In genomic region chr15:51104362-51104761, GRCm38 (mm10) we compare ENCODE assay signal across 11 mouse cellular contexts.
A peak's percentile ranks its signal among the peaks of the same experiment; 100 is the strongest.
DNase-seq lines count a peak whose midpoint lies in the region; ATAC-seq lines count a peak whose summit lies in the region.
"Had no signal": no experiment of that assay in that cellular context is flagged by ENCODE, and none has a peak within 500 bp of the region (broad histone marks: within the 10 kb centered on the region; RNA-seq: fewer than 3 reads in every experiment).

No protein-coding gene starts in this region.

- no peak overlapping the region for H3K27ac ChIP-seq in kidney, embryonic 16.5 days (ENCODE audit: low read length)
- H3K27ac ChIP-seq in embryonic facial prominence, embryonic 12.5 days: no peak overlapping the region
- H3K27ac ChIP-seq in intestine, embryonic 14.5 days (ENCODE audit: low read depth): no peak overlapping the region
- H3K27ac ChIP-seq in neural tube, embryonic 14.5 days (ENCODE audit: low read depth, low read length): peak overlapping the region; percentile 24; the same call in 1 of the 2 replicates

- ATAC-seq in kidney, embryonic 16.5 days (ENCODE audit: low FRiP score, low TSS enrichment): peak; percentile 12; the same call in 1 of the 2 replicates
- ATAC-seq in embryonic facial prominence, embryonic 12.5 days (ENCODE audit: insufficient number of reproducible peaks, insufficient read depth, low FRiP score, low TSS enrichment): no peak
- 0 out of 2 replicates have a peak, but pooled peaks have one; percentile 40 for ATAC-seq in intestine, embryonic 14.5 days (replicated peaks; ENCODE audit: low FRiP score, low TSS enrichment, low read depth)
- ATAC-seq in neural tube, embryonic 14.5 days (ENCODE audit: low read depth): peak; percentile 63

- 8% methylated on average over 10 of the region's 10 CpGs for WGBS in kidney, embryonic 16.5 days
- WGBS in embryonic facial prominence, embryonic 12.5 days: 18% methylated on average over 10 of the region's 10 CpGs
- WGBS in intestine, embryonic 14.5 days: 10% methylated on average over 10 of the region's 10 CpGs
- WGBS in neural tube, embryonic 14.5 days: 2% methylated on average over 10 of the region's 10 CpGs

- H3K9me3 ChIP-seq in kidney, embryonic 16.5 days (ENCODE audit: low read length): no peaks in the 10 kb centered on the region
- no peaks in the 10 kb centered on the region for H3K9me3 ChIP-seq in embryonic facial prominence, embryonic 12.5 days
- H3K9me3 ChIP-seq in intestine, embryonic 14.5 days (ENCODE audit: control insufficient read depth, low read length): no peaks in the 10 kb centered on the region
- no peaks in the 10 kb centered on the region for H3K9me3 ChIP-seq in neural tube, embryonic 14.5 days (ENCODE audit: control insufficient read depth, low read length)
- H3K9me3 ChIP-seq: G1E had no signal

- H3K4me3 ChIP-seq in kidney, embryonic 16.5 days (ENCODE audit: low read length): peak overlapping the region; percentile 10
- H3K4me3 ChIP-seq in embryonic facial prominence, embryonic 12.5 days: peak overlapping the region; percentile 12; the same call in 1 of the 2 replicates
- no peak overlapping the region for H3K4me3 ChIP-seq in intestine, embryonic 14.5 days (ENCODE audit: low read depth, low read length)
- H3K4me3 ChIP-seq in neural tube, embryonic 14.5 days (ENCODE audit: low read depth, low read length): peak overlapping the region; percentile 11

- H3K9ac ChIP-seq in kidney, embryonic 16.5 days (replicated peaks; ENCODE audit: low read length): peak overlapping the region; percentile 45
- no peak overlapping the region for H3K9ac ChIP-seq in embryonic facial prominence, embryonic 12.5 days
- H3K9ac ChIP-seq in intestine, embryonic 14.5 days (ENCODE audit: low read length): no peak overlapping the region
- no peak overlapping the region for H3K9ac ChIP-seq in neural tube, embryonic 14.5 days (replicated peaks; ENCODE audit: low read depth, low read length)

- peak overlapping the region; percentile 51 for H3K4me2 ChIP-seq in kidney, embryonic 16.5 days (replicated peaks; ENCODE audit: low read depth, low read length)
- peak overlapping the region; percentile 39 for H3K4me2 ChIP-seq in embryonic facial prominence, embryonic 12.5 days (replicated peaks)
- peak overlapping the region; percentile 12 for H3K4me2 ChIP-seq in intestine, embryonic 14.5 days (ENCODE audit: low read length)
- peak overlapping the region; percentile 48 for H3K4me2 ChIP-seq in neural tube, embryonic 14.5 days (ENCODE audit: low read depth, low read length)

- no peaks in the 10 kb centered on the region for H3K27me3 ChIP-seq in kidney, embryonic 16.5 days (ENCODE audit: insufficient read depth, low read length)
- no peaks in the 10 kb centered on the region for H3K27me3 ChIP-seq in embryonic facial prominence, embryonic 12.5 days
- no peaks in the 10 kb centered on the region for H3K27me3 ChIP-seq in intestine, embryonic 14.5 days (replicated peaks; ENCODE audit: control insufficient read depth, insufficient read depth, low read length)
- no peaks in the 10 kb centered on the region for H3K27me3 ChIP-seq in neural tube, embryonic 14.5 days (ENCODE audit: control insufficient read depth, insufficient read depth, low read length)

- no peaks in the 10 kb centered on the region for H3K36me3 ChIP-seq in kidney, embryonic 16.5 days (ENCODE audit: insufficient read depth, low read length)
- no peaks in the 10 kb centered on the region for H3K36me3 ChIP-seq in embryonic facial prominence, embryonic 12.5 days
- H3K36me3 ChIP-seq in intestine, embryonic 14.5 days (ENCODE audit: control insufficient read depth, insufficient read depth, low read length): no peaks in the 10 kb centered on the region
- no peaks in the 10 kb centered on the region for H3K36me3 ChIP-seq in neural tube, embryonic 14.5 days (ENCODE audit: control insufficient read depth, insufficient read depth, low read length)
- H3K36me3 ChIP-seq: G1E had no signal

- H3K4me1 ChIP-seq in kidney, embryonic 16.5 days (ENCODE audit: insufficient read depth, low read length): no peaks in the 10 kb centered on the region
- no peaks in the 10 kb centered on the region for H3K4me1 ChIP-seq in embryonic facial prominence, embryonic 12.5 days
- peaks cover 5% of the 10 kb centered on the region; the same call in 1 of the 2 replicates for H3K4me1 ChIP-seq in intestine, embryonic 14.5 days (replicated peaks; ENCODE audit: control insufficient read depth, insufficient read depth, low read length)
- H3K4me1 ChIP-seq in neural tube, embryonic 14.5 days (ENCODE audit: control insufficient read depth, insufficient read depth, low read length): peaks cover 4% of the 10 kb centered on the region; the same call in 1 of the 2 replicates

- DNase-seq in kidney, adult 11 months: no peak
- DNase-seq in intestine, embryonic 14.5 days (ENCODE audit: low spot score): peak; percentile 55
- no peak for DNase-seq in right cerebral cortex, adult 18-20 months
- DNase-seq in spleen, postnatal 10 days (ENCODE audit: low spot score in 2 of 2): no peak
- DNase-seq in ovary, postnatal 14 days (ENCODE audit: low spot score): no peak
- DNase-seq: cerebellum, adult 18-20 months; kidney, adult 9 months had no signal
